Mouse (Mus musculus): ENCODE measurements around the gene Tnni3k.

The Tnni3k gene

DNA sequence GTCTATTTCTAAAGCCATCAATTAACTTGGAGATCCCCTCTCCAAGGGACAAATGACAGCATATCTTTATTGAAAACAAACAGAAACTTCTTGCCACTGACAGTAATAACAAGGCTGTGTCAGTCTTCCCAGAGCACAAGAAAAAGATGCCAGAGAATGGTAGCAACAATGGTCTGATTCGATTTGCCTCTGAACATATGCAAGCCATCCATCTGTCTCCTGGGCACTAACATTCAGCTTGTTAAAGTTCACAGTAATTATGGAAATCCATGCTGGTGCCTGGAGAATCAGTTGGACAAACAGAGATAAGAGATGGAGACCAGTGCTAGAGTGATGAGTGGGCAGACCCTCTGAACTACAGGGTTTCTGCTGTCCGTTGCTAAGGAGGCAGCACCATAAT is 102.1 kb downstream of the Tnni3k start:
- no peak for DNase-seq (ENCODE audit: inconsistent ontology term)

DNA sequence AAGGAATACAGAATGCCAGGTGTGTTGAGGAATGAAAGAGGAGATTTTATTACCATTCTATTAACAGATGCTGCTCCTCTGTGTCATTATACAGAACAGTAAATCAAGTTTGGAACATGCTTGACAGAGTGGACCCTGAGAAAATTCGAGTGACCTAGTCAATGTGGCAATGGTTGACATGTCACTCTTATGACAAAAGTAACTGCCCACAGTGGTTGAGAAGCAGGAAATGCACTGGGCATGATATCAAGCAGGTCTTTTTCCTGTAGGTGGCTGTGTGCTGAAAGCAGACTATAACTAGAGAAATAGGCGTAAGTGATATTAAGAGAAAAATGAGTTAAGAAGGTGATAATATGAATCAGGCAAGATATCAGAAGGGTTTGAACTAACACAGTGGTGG is 105.7 kb downstream of the Tnni3k start:
- DNase-seq (ENCODE audit: inconsistent ontology term) = no peak

DNA sequence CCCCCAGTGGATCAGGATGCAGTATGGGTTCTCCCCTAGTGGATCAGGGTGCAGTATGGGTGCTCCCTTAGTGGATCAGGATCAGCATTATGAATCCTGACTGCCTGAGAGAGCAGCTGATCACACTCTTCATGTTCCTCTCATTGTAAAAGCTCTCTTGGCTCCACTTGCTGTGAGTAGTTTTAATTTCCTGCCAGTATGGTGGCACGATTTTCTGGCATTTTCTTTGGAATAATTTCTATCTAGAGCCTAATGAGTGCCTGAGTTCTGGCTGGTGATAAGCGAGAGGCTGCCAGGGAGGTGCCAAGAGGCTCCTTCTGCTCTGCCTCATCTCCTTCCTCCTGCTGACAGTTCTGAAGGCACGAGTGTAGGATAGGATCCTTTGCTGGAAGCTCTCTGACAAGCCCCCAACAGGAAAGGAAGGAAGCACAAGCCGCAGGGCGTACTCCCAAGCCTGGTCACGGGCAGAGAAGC is 109.5 kb downstream of the Tnni3k start:
- no peak for DNase-seq (ENCODE audit: inconsistent ontology term)

DNA sequence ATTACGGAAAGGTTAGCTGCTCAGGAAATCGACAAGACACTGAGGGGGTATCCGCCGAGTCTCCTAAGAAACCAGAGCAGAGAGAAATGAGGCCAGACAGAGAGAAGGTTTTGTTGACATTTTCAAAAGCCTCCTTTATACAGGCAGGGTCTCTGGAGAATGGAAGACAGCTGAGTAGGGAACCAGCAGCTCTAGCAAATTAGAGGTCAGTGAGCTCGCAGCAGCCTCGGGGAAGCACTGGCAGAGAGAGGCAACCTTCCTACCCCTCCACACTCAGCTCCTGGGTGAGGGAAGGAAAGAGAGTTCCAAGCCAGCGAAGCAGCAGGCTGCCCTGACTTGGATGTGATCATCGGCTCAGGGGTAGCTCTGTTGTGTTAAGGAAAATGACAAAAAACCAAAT is 127.5 kb downstream of the Tnni3k start:
- no peak for DNase-seq (ENCODE audit: inconsistent ontology term)

DNA sequence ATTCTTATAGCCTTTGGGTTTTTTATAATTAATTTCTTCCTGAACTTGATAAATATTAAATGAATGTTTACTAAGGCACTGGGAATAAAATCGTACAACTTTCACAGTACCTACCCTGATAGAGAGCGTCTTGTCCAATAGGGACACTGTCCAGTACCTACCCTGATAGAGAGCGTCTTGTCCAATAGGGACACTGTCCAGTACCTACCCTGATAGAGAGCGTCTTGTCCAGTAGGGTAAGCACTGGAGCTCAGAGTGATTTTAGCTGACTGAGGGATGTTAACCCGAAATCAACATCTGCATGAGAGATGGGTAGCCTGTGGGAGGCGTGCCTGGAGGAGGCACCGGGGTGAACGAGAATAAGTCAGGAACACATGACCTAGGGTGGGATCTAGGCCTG is 130.3 kb downstream of the Tnni3k start:
- DNase-seq (ENCODE audit: inconsistent ontology term) = no peak

DNA sequence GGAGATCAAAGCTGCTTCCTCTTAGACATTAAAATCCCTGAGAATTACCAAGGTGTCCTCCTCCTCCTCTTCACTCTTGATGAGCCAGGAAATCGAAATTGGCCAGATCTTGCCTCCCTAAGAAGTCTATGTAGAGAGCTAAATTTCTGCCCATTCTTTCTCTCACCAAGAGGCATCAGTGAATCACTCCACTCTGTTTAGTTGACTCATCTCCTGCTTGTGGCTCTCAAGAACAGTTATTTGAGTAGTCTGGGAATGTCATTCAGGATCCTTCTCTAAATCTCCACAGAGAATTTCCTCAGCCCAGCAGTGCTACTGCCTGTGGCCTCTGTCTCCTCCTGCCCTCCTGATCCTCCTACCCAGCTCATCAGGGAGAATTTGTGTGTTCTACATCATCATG is 139.6 kb downstream of the Tnni3k start:
- peak; percentile 52 for DNase-seq (ENCODE audit: inconsistent ontology term)

DNA sequence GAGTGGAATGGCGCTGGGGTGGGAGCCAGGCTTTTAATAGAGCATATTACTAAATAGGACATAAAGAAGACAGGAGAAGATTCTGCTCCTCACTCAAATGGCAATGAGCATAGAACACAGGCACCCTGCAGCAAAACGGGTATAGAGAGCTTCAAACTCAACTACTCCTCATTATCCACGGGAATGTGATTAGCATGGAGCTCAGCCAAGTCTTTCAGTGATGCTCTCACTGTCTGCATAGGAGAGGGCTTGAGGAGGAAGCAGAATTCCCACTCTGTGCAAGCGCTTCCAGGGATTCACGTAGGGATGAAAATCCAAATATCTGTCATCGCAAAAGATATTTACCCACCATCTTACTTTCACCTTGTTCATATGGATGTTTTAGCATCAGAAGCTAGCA is 141.6 kb downstream of the Tnni3k start:
- no peak for DNase-seq (ENCODE audit: inconsistent ontology term)

DNA sequence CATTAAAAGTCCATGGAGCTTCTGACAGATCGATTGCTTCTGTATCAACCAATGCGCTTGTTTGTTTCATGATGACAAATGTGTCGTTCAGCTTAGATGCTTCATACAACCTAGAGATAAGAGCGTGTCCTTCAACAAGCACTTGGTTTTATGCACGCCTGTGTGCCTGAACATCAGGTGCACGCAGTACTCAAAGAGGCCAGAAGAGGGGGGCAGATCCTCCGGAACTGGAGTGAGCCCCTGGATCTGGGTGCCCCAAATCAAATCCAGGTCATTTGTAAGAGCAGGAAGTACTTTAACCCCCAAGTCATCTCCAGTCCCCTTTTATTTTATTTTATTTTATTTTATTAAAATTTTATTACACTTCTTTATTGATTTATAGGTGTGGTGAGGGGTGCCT is 158.5 kb downstream of the Tnni3k start:
- DNase-seq (ENCODE audit: inconsistent ontology term) = no peak

DNA sequence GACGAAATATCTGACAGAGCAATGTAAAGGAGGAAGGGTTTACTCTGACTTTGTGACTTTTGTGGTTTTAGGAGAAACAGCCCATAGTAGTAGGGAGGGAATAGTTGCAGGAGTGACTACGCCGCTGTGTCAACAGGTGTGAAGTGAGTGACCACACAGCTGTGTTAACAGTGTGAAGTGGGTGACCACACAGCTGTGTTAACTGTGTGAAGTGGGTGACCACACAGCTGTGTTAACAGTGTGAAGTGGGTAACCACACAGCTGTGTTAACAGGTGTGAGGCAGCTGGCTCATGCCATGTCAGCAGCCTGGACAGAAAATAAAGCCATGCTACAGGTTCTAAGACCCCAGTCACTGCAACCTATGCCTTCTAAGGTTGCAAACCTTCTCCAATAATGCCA is 162.0 kb downstream of the Tnni3k start:
- DNase-seq (ENCODE audit: inconsistent ontology term) = no peak

DNA sequence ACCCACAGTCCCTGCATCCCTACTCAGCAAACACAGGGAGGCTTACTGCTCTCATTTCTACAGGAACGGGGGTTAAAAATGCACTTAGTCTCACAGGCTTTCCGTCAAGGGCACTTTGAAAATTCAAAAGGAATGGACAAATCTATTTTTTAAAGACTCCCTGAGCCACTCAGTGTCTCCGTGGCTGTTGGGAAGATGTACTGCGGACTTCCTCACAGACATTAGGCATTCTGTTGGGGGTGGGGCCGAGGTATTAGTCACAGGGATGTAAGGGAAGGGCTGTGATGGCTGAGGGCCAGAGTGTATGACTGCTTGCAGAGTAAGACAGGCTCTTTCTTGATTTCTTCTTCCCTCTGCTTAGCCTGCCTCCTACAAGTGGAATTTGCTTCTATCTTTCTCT is 169.8 kb downstream of the Tnni3k start:
- DNase-seq (ENCODE audit: inconsistent ontology term) = peak; percentile 74

DNA sequence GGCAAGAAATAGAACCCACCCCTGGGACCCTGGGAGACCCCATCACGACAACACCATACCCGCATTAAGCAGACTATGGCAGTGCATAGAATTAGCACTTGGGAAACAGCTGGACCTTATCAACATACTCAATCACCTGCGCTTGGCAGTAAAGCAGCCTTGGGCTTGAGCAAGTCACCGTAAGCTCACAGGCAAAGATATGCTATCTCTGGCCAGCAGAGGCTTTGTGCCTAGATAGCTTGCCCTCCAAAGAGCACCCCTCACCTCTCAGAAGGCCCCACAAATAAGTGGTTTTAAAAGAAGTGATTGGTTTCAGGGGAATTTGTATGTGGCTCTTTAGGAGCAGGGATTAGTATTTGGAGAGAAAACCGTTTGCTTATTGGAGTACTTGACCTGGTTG is 170.2 kb downstream of the Tnni3k start:
- DNase-seq (ENCODE audit: inconsistent ontology term) = no peak

DNA sequence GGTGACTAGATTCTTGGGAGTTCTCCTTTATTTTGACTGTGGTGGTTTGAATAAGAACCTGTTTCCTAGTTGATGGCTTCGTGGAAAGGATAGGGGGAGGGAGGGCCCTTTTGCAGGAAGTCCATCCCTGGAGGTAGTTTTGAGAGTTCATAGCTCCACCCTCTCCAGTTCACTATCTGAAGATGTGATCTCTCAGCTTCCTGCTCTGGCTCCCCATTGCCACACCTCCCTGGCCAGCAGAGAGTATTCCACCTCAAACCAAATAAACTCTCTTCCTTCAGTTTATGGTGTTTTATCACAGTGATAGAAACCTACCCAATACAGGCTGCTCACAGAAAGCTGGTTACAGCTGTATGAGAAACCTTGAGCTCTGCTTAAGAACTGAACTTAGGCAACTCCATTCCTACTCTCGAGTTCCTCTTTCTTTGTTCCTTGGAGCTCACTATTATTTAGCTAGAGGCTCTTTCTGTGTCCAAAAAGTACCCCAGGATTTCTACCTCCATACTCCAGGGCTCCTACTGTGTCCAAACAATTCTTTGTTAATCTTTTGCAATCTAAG is 173.7 kb downstream of the Tnni3k start:
- no peak for DNase-seq (ENCODE audit: inconsistent ontology term)

DNA sequence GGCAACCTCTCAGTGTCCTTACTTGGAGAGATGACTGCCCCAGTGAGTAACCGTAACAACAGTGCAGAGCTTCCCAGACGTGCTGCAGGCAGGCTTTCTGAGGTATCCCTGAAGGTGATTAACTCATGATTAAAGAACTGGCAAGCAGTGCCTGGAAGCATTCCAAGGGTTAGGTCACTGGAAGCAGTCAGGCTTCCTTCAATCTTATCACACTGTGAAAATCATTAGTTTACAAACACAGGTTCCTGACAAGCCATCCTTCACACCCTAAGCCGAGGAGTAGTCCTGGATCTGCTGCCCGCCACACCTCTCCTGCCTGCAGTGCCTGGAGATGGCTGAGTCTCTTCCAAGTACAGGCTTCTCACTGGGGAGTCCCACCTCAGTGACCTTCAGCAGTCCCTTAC is 174.7 kb downstream of the Tnni3k start:
- DNase-seq (ENCODE audit: inconsistent ontology term) = peak; percentile 56

DNA sequence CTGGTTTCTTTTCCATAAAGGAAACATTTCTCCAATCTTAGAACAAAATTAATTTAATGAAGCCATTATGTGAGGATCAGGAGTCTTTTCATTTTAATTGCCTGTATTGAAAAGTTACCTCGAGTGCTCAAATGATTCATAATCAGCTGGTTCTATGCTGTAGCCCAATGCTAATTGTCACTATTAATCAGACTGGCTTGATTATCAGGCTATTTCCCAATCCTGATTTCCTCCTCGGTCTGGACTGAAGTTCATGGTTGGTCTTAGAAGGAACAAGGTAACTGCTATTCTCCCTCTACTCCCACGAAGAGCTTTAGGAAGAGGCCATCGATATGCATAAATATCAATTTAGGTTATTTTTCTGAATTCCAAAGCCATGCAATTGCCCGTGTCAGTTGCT is 175.1 kb downstream of the Tnni3k start:
- peak; percentile 42 for DNase-seq (ENCODE audit: inconsistent ontology term)

DNA sequence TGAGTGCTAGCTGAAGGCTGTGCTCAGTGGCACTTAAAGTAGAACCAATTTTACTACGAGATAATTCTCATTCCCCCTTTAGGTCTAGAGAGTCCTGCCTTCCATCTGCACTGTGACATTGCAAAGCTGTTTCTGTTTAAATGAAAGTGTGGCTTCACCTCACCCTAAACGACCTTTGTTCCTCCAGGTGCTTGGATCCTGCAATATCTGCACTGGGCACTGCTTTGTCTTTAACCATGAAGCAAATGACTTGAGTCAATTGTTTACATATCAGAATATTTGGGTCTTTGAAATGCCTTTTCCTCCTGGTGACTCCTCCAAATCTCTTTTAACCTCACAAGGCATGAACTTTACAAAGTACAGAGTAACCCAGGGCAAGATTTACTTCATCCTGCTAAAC is 175.7 kb downstream of the Tnni3k start:
- DNase-seq (ENCODE audit: inconsistent ontology term) = no peak

DNA sequence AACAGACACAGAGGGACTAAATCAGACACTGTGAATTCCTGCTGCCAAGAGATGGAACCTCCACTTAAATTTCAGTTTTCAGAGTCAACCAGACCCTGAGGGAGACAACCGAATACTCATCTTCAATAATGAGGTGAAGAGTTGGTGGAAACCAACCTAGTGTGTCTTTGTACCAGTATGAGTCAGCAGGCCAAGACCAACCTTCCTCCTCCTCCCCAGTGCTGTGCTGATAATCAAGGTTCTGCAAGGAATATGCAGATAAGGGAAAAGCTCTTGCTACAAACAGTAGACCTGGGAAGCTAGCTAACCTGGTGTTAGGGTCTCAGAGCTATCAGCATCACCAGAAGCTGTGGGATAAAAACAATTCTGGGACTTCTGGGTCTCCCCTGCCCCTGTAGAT is 176.1 kb downstream of the Tnni3k start:
- no peak for DNase-seq (ENCODE audit: inconsistent ontology term)

DNA sequence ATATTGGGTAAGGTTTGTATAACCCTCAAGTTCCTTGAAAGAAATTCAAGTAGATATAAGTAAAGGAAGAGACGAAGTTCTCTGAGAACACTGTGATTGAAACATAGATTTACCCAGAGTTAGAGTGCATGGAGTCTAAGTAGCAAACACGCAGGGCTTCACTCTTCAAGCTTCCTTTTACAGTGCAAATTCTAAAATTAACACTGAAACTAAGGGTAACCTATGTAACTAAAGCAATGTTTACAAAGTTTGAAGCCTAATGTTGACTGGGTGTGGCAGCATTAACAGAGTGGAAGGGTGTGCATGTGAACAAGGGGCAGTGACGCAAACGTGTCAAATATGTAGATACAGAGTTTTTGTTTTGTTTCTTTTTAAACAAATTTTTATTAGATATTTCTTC is 186.4 kb downstream of the Tnni3k start:
- no peak for DNase-seq (ENCODE audit: inconsistent ontology term)

DNA sequence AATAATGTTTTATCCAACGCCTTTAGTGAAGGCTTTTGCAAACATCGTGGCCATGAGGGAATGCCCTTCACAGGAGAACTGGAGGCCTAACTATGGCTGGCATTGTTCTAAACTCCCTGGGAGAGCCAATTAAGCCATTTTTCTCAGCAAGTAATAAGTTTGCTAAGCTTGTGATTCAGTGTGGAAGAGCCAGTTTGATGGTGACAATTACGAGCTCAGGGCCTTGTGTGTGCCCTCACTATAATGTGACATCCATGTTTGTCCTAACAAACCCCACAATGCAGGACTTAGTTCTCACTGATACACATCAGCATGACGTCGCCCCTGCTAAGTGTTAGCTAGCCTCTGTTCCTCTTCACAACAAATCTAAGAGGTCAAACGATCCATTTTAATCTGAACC is 193.3 kb downstream of the Tnni3k start:
- no peak for DNase-seq (ENCODE audit: inconsistent ontology term)

DNA sequence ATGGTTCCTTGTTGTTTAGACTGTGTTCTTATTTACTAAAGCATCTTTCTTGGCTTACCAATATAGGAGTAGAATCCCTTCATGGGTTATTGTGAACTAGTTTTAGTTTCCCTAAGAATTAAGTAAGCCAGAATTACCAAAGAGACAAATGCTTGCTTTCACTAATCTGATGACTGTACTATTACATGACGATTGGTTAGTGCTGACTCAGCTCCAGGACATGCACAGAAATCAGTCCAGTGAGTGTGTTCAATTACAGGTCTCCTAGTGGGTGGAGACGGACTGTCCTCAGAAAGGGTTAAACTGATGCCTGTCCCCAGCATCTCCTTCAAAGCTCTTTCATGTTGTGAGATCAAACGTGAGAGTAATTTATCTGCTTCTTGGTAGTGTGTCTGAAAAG is 195.5 kb downstream of the Tnni3k start:
- DNase-seq (ENCODE audit: inconsistent ontology term) = no peak

DNA sequence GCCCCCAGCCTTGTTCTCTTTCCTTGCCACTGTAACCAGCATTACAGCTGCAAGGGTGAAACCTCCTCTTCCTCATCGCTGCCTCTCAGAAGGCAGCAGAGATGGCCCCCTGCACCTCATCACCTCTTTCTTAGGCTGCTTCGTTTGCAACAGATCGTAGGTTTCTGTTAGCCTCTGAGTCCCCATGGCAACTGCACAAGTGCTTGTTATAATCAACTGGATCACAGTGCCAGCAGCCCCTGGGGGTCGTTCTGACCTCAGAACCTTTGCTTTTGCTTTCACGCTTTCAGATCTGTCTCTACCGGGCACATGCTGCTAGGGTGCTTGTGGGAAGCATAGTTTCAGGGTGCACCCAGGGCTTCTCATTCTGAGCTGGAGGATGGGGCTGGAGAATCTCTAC is 201.9 kb downstream of the Tnni3k start:
- no peak for DNase-seq (ENCODE audit: inconsistent ontology term)

DNA sequence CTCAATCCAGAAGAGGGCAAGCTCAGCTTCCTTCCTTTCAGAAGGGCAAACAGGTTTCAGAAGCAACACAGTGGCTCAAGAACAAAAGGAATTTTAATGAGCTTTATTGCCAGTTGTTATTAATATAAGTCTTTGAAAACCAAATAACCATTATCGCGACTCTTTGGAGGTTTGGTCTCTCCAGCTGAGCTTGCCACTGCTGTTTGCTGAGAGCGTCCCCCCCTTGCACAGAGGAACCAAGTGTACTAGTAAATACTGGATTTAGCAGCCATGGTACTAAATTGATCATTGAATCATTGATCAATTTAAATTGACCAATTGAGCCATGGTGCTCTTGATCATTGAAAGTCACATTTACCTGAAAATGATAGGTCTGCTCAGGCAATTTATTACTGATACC is 202.9 kb downstream of the Tnni3k start:
- peak; percentile 12 for DNase-seq (ENCODE audit: inconsistent ontology term)

DNA sequence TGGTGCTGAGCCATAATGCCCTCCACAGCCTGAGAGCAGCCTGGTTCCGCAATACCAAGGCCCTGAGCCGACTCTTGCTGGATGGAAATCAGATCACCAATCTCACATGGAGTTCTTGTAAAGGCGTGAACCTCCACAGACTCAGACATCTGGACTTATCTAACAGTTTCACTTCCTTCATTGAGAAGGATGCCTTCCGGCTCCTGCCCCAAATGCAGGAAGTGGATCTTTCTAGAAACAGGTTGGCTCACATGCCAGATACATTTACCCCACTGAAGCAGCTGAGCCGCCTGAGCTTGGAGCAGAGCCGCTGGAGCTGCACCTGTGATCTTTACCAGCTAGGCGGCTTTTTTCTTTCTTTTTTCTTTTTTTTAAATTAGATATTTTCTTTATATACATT is 213.0 kb downstream of the Tnni3k start:
- no peak for DNase-seq (ENCODE audit: inconsistent ontology term)

DNA sequence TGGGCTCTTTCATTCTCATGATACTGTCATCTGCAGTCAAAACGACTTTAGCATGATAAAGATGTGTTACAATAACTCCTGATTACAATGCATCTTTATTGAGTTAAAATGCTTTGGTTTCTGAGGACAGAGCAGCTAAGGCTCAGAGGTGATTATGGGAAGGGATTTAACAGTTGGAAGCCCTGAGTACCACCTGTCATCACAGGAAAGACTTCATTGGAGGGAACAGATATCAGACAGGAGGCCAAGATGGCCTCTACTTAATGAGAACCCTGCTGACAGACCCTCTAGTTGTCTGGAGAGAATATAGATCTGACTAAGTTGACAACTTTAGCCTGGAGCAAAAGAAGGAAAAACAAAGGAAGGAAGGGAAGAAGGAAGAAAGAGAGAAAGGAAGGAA is 214.1 kb downstream of the Tnni3k start:
- DNase-seq (ENCODE audit: inconsistent ontology term) = no peak

DNA sequence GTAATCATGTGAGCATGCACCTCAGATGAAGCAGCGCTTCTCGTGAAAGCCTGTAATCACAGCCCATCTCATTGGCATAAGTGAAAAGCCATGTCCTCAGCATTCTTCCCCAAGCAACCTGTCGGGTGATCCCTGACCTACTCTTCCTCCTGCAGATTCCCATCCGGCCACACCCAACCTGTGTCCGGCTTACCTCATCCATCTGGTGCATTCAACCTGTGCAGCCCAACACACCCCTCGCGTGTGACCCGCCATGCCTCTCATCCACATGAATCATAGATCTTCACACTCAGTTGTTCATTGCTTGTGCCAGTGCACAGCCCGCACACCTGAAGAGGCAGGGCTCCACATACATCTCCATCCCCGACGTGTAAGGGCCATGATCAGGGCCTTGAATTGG is 217.3 kb downstream of the Tnni3k start:
- DNase-seq (ENCODE audit: inconsistent ontology term) = no peak

DNA sequence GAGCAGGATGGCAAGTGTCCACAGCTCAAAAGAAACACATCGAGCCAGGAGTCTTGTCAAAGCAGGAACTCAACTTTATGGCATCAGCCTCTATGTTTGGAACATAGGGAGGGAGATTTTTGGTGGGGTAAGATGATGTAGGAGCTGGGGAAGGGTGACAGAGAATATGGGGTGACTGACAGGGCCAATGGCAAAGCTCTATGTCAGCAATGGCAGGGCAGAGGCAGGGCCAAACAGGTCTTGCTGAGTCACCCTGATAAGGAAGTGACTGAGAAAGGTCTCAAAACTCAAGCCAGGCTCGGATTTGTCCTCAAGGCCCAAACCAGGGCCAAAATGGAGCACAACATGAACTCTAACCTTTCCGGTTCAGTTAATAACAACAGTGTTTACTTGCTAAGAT is 219.1 kb downstream of the Tnni3k start:
- no peak for DNase-seq (ENCODE audit: inconsistent ontology term)

Data from Muller cell, postnatal 12 days (primary cell).